Mouse (Mus musculus): ENCODE measurements around the gene Cdh1. TPM values are rescaled to one million over a fixed set of nuclear protein-coding genes. Genes with fewer than 3 reads are reported as not detected.

Cdh1 gene
- polyA plus RNA-seq, 1 experiment from 2014 or later = 19.0 TPM

GRCm38 (mm10) chr8:106704901-106705321, 101.8 kb downstream of the Cdh1 start:
- no peaks in the 10 kb centered on the region for H3K9me3 ChIP-seq (replicated peaks)
- H3K36me3 ChIP-seq (replicated peaks) = 0 out of 2 replicates have a peak, but pooled peaks cover 5% of the 10 kb centered on the region
- peak; percentile 52; the same call in 1 of the 2 replicates for ATAC-seq (ENCODE audit: insufficient read depth)
- WGBS (ENCODE audit: insufficient replicate concordance) = 56% methylated on average over 9 of the region's 9 CpGs
- peaks cover 8% of the 10 kb centered on the region; the same call in 1 of the 2 replicates for H3K4me1 ChIP-seq (replicated peaks)
- no peaks in the 10 kb centered on the region for H3K27me3 ChIP-seq
- H3K4me3 ChIP-seq (replicated peaks) = no peak overlapping the region
- no peak overlapping the region for H3K9ac ChIP-seq
- H3K27ac ChIP-seq (replicated peaks) = 0 out of 2 replicates have a peak overlapping the region, but pooled peaks have one; percentile 29
- H3K4me2 ChIP-seq = no peak overlapping the region

DNA sequence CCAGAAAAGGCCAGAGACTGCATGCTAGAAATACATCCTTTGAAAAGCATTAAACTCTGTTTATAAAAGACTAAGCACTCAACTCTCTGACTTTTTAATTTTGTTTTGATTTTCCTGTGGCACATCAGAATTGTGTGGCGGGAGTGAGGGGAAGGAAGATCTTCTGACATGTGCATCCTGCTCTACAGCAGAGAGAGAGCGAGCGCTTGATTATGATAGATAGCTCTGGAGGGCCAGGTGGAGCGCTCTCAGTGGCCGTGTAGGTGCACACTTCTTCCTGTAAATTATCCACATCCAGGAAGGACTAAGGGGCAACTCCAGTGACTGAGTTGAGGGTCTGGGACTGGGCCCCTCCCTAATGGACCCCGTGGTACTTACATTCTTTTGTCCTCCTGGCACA, 103.0 kb downstream of the Cdh1 start:
- no peak overlapping the region for H3K4me3 ChIP-seq (replicated peaks)
- 74% methylated on average over 6 of the region's 6 CpGs for WGBS (ENCODE audit: insufficient replicate concordance)

GRCm38 (mm10) chr8:106710002-106710401, 106.9 kb downstream of the Cdh1 start:
- Histone ChIP-seq H3K4me1 (replicated peaks) (no peaks in the 10 kb centered on the region), H3K4me2 (no peak overlapping the region), H3K36me3 (replicated peaks) (no peaks in the 10 kb centered on the region), H3K9ac (no peak overlapping the region), H3K9me3 (replicated peaks) (no peaks in the 10 kb centered on the region), H3K4me3 (replicated peaks) (no peak overlapping the region), H3K27ac (replicated peaks) (no peak overlapping the region), H3K27me3 (no peaks in the 10 kb centered on the region)
- no peak for ATAC-seq (ENCODE audit: insufficient read depth)
- WGBS (ENCODE audit: insufficient replicate concordance) = 66% methylated on average over 2 of the region's 2 CpGs

More for the DNA sequence above, 103.0 kb downstream of the Cdh1 start:
- H3K36me3 ChIP-seq (replicated peaks) = no peaks in the 10 kb centered on the region
- H3K27ac ChIP-seq (replicated peaks) = no peak overlapping the region
- H3K27me3 ChIP-seq = no peaks in the 10 kb centered on the region
- no peak for ATAC-seq (ENCODE audit: insufficient read depth)
- no peak overlapping the region for H3K4me2 ChIP-seq
- 0 out of 2 replicates have a peak, but pooled peaks cover 3% of the 10 kb centered on the region for H3K4me1 ChIP-seq (replicated peaks)
- H3K9me3 ChIP-seq (replicated peaks) = no peaks in the 10 kb centered on the region
- H3K9ac ChIP-seq = no peak overlapping the region

GRCm38 (mm10) chr8:106712487-106712886, 109.3 kb downstream of the Cdh1 start:
- ATAC-seq (ENCODE audit: insufficient read depth) = no peak
- Histone ChIP-seq H3K4me2 (no peak overlapping the region), H3K27me3 (no peaks in the 10 kb centered on the region), H3K9me3 (replicated peaks) (no peaks in the 10 kb centered on the region), H3K9ac (no peak overlapping the region), H3K27ac (replicated peaks) (no peak overlapping the region), H3K4me1 (replicated peaks) (no peaks in the 10 kb centered on the region), H3K36me3 (replicated peaks) (no peaks in the 10 kb centered on the region), H3K4me3 (replicated peaks) (no peak overlapping the region)
- WGBS (ENCODE audit: insufficient replicate concordance) = 73% methylated on average over 3 of the region's 3 CpGs

GRCm38 (mm10) chr8:106714297-106714696, 111.1 kb downstream of the Cdh1 start:
- no peak for ATAC-seq (ENCODE audit: insufficient read depth)
- H3K27me3 ChIP-seq = no peaks in the 10 kb centered on the region
- H3K36me3 ChIP-seq (replicated peaks) = no peaks in the 10 kb centered on the region
- WGBS (ENCODE audit: insufficient replicate concordance) = 67% methylated on average over 4 of the region's 4 CpGs
- H3K9ac ChIP-seq = no peak overlapping the region
- H3K9me3 ChIP-seq (replicated peaks) = no peaks in the 10 kb centered on the region
- H3K4me2 ChIP-seq = no peak overlapping the region
- no peak overlapping the region for H3K27ac ChIP-seq (replicated peaks)
- H3K4me1 ChIP-seq (replicated peaks) = no peaks in the 10 kb centered on the region
- no peak overlapping the region for H3K4me3 ChIP-seq (replicated peaks)

DNA sequence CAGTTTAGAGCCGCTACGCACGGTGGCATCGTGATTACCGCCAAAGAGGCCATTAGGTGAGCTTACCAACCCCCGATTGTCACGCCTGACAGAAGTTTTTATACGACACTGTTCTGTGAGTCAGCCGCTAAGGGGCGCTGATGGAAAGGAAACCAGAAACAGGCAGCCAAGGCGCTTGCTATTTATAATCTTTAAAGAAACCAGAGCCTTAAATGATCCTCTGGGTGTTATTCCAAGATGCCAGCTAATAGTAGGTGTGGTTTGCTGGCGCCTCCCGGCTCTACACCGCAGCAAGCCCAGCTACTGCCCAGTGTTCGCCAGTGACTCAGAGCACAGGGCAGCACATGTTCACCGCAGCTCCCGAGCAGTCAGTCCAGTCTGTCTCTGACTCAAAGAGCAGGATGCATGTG, 114.9 kb downstream of the Cdh1 start:
- no peak overlapping the region for H3K9ac ChIP-seq
- H3K9me3 ChIP-seq (replicated peaks) = no peaks in the 10 kb centered on the region
- ATAC-seq (ENCODE audit: insufficient read depth) = no peak
- WGBS (ENCODE audit: insufficient replicate concordance) = 27% methylated on average over 17 of the region's 17 CpGs
- H3K27me3 ChIP-seq = no peaks in the 10 kb centered on the region
- H3K36me3 ChIP-seq (replicated peaks) = 0 out of 2 replicates have a peak, but pooled peaks cover 10% of the 10 kb centered on the region
- H3K4me2 ChIP-seq = no peak overlapping the region
- H3K4me3 ChIP-seq (replicated peaks) = no peak overlapping the region
- H3K27ac ChIP-seq (replicated peaks) = no peak overlapping the region
- H3K4me1 ChIP-seq (replicated peaks) = no peaks in the 10 kb centered on the region

Other genes with a start within 250 kb of the Cdh1 start
- 2.4 and 2.5 TPM in 2 replicates for gene Zfp90, start 188.0 kb upstream of the Cdh1 start, polyA plus RNA-seq (2015; fragmentation: Nextera tagmentation; extraction: Ambion mirVana)
- gene 6030452D12Rik, start 102.8 kb upstream of the Cdh1 start, polyA plus RNA-seq (2015; fragmentation: Nextera tagmentation; extraction: Ambion mirVana) = not detected in 2 replicates
- gene Cdh3, start 92.5 kb upstream of the Cdh1 start, polyA plus RNA-seq (2015; fragmentation: Nextera tagmentation; extraction: Ambion mirVana) = 1.3 and 1.4 TPM in 2 replicates
- gene Gm10073, start 29.9 kb upstream of the Cdh1 start, polyA plus RNA-seq (2015; fragmentation: Nextera tagmentation; extraction: Ambion mirVana) = 4.0 and 7.3 TPM in 2 replicates
- 3.1 and 3.4 TPM in 2 replicates for gene Tango6, start 79.7 kb downstream of the Cdh1 start, polyA plus RNA-seq (2015; fragmentation: Nextera tagmentation; extraction: Ambion mirVana)